ENCODE assay signal across 22 mouse cellular contexts in the genomic region with DNA sequence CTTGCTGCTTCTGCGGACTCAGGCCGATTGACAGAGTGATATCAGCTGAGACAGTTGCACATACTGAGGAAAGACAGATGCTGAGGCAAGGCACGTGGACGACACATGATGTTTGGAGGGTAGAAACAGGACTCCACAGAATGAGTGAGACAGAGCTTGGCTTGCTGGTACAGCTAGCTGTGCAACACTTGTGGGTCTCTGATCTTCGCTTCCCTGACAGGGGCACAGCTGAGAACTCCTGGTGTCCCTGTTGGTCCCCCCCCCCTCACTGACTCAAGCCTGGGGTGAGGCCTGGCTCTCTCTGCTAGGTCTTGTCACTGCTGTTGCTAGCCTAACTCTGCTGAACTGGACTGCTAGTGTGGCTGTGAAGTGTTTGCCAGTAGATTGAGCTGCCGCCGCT. TPM values are rescaled to one million over a fixed set of nuclear protein-coding genes. Genes with fewer than 3 reads are reported as not detected.
DNase-seq lines count a peak whose midpoint lies in the region; ATAC-seq and TF ChIP-seq lines count a peak whose summit lies in the region.
"Had no signal": no experiment of that assay in that cellular context is flagged by ENCODE, and none has a peak within 500 bp of the region (broad histone marks: within the 10 kb centered on the region; RNA-seq: fewer than 3 reads in every experiment).

No protein-coding gene starts in this region.

- no peaks in the 10 kb centered on the region for H3K27me3 ChIP-seq in forebrain, embryonic 13.5 days
- H3K27me3 ChIP-seq in forebrain, postnatal 0 days (ENCODE audit: insufficient read depth, low read length): no peaks in the 10 kb centered on the region
- no peaks in the 10 kb centered on the region for H3K27me3 ChIP-seq in midbrain, embryonic 16.5 days (ENCODE audit: control insufficient read depth, insufficient read depth, low read depth, low read length)
- no peaks in the 10 kb centered on the region for H3K27me3 ChIP-seq in midbrain, embryonic 10.5 days (ENCODE audit: low read depth, poor library complexity, severe bottlenecking)
- H3K27me3 ChIP-seq: CH12.LX; embryonic facial prominence, embryonic 12.5 days; Patski had no signal

- peak; percentile 5 for DNase-seq in adrenal gland, postnatal 14 days
- DNase-seq in adrenal gland, adult 8-10 months: no peak
- no peak for DNase-seq in forebrain, postnatal 0 days
- DNase-seq in midbrain, embryonic 10.5 days (ENCODE audit: low spot score): no peak
- DNase-seq: adrenal gland, postnatal 10 days; adrenal gland, postnatal 36 days; B cell, adult 2 months; cerebellum, adult 11-12 months; cerebellum, adult 2 months; cerebellum, adult 9-10 months; cerebellum, postnatal 10 days; cerebellum, postnatal 25 days had no signal

- no peak overlapping the region for H3K4me2 ChIP-seq in forebrain, embryonic 13.5 days
- no peak overlapping the region for H3K4me2 ChIP-seq in forebrain, postnatal 0 days (ENCODE audit: low read depth)
- H3K4me2 ChIP-seq in midbrain, embryonic 16.5 days (ENCODE audit: low read length): no peak overlapping the region
- H3K4me2 ChIP-seq: embryonic facial prominence, embryonic 12.5 days had no signal

- peak overlapping the region; percentile 40; the same call in 1 of the 2 replicates for H3K27ac ChIP-seq in forebrain, embryonic 13.5 days
- no peak overlapping the region for H3K27ac ChIP-seq in forebrain, postnatal 0 days (ENCODE audit: low read depth, low read length)
- H3K27ac ChIP-seq in midbrain, embryonic 16.5 days (ENCODE audit: low read length): no peak overlapping the region
- no peak overlapping the region for H3K27ac ChIP-seq in midbrain, embryonic 10.5 days (replicated peaks)
- H3K27ac ChIP-seq: embryonic facial prominence, embryonic 10.5 days; embryonic facial prominence, embryonic 12.5 days had no signal

- no peaks in the 10 kb centered on the region for H3K9me3 ChIP-seq in forebrain, embryonic 13.5 days (replicated peaks)
- no peaks in the 10 kb centered on the region for H3K9me3 ChIP-seq in forebrain, postnatal 0 days (ENCODE audit: low read length)
- H3K9me3 ChIP-seq in midbrain, embryonic 16.5 days (replicated peaks; ENCODE audit: control insufficient read depth, low read length, poor library complexity, severe bottlenecking): no peaks in the 10 kb centered on the region
- H3K9me3 ChIP-seq in midbrain, embryonic 10.5 days (replicated peaks): no peaks in the 10 kb centered on the region
- H3K9me3 ChIP-seq: embryonic facial prominence, embryonic 10.5 days; embryonic facial prominence, embryonic 12.5 days had no signal

- no peak overlapping the region for H3K9ac ChIP-seq in forebrain, embryonic 13.5 days
- H3K9ac ChIP-seq in forebrain, postnatal 0 days: no peak overlapping the region
- no peak overlapping the region for H3K9ac ChIP-seq in midbrain, embryonic 16.5 days (ENCODE audit: low read depth, low read length)
- H3K9ac ChIP-seq: embryonic facial prominence, embryonic 12.5 days had no signal

- no peak for ATAC-seq in forebrain, embryonic 13.5 days
- ATAC-seq in forebrain, postnatal 0 days: no peak
- ATAC-seq in midbrain, embryonic 16.5 days: peak; percentile 22; the same call in 1 of the 2 replicates
- ATAC-seq: activated CD4-positive, CD25-positive, alpha-beta regulatory T cell, adult 4 months; CD4-positive, CD25-positive, alpha-beta regulatory T cell, adult 4 months; forebrain, embryonic 16.5 days; Patski had no signal

- 74% methylated on average over 7 of the region's 7 CpGs for WGBS in forebrain, embryonic 13.5 days
- WGBS in forebrain, postnatal 0 days: 65% methylated on average over 7 of the region's 7 CpGs
- 77% methylated on average over 7 of the region's 7 CpGs for WGBS in midbrain, embryonic 16.5 days
- WGBS in midbrain, embryonic 10.5 days: 90% methylated on average over 7 of the region's 7 CpGs

- peaks cover 56% of the 10 kb centered on the region for H3K36me3 ChIP-seq in forebrain, embryonic 13.5 days (ENCODE audit: poor library complexity, severe bottlenecking)
- 0 out of 2 replicates have a peak, but pooled peaks cover 3% of the 10 kb centered on the region for H3K36me3 ChIP-seq in forebrain, postnatal 0 days (ENCODE audit: insufficient read depth)
- H3K36me3 ChIP-seq in midbrain, embryonic 16.5 days (ENCODE audit: control insufficient read depth, insufficient read depth, low read length): 0 out of 2 replicates have a peak, but pooled peaks cover 2% of the 10 kb centered on the region
- peaks cover 93% of the 10 kb centered on the region for H3K36me3 ChIP-seq in midbrain, embryonic 10.5 days
- H3K36me3 ChIP-seq: G1E had no signal

- no peak for TF ChIP-seq CTCF in forebrain, postnatal 0 days (IDR thresholded peaks at IDR 0.05; ENCODE audit: low read depth)

- H3K4me3 ChIP-seq in forebrain, embryonic 13.5 days: no peak overlapping the region
- H3K4me3 ChIP-seq in forebrain, postnatal 0 days (ENCODE audit: low read depth, low read length): no peak overlapping the region
- H3K4me3 ChIP-seq in midbrain, embryonic 16.5 days (ENCODE audit: low read depth, low read length): no peak overlapping the region
- H3K4me3 ChIP-seq in midbrain, embryonic 10.5 days: no peak overlapping the region
- H3K4me3 ChIP-seq: embryonic facial prominence, embryonic 10.5 days; embryonic facial prominence, embryonic 12.5 days had no signal

- peaks cover 42% of the 10 kb centered on the region for H3K4me1 ChIP-seq in forebrain, embryonic 13.5 days
- peaks cover 14% of the 10 kb centered on the region for H3K4me1 ChIP-seq in forebrain, postnatal 0 days (ENCODE audit: insufficient read depth)
- peaks cover 32% of the 10 kb centered on the region for H3K4me1 ChIP-seq in midbrain, embryonic 16.5 days (ENCODE audit: control insufficient read depth, insufficient read depth, low read length)
- peaks cover 19% of the 10 kb centered on the region; the same call in 1 of the 2 replicates for H3K4me1 ChIP-seq in midbrain, embryonic 10.5 days

RNA-seq across cellular contexts. Expression of a gene that starts 18.7 kb away (rescaled TPM):
- total RNA-seq in adrenal gland, postnatal 14 days (2021): 46.8 and 48.8 TPM in 2 replicates
- 10 to 100 TPM; 43.7 to 73.9 (median 58.2) TPM for total RNA-seq in adrenal gland, adult 8-10 months (2022)
- 23.1 and 24.6 TPM in 2 replicates for polyA plus RNA-seq in forebrain, embryonic 13.5 days (2015; fragmentation: Nextera tagmentation; extraction: Ambion mirVana)
- total RNA-seq in forebrain, postnatal 0 days (2014; rRNA removed): 33.2 and 48.4 TPM in 2 replicates
- 4.4 and 6.2 TPM in 2 replicates for polyA plus RNA-seq in forebrain, postnatal 0 days (2015; fragmentation: Nextera tagmentation; extraction: Ambion mirVana)
- polyA plus RNA-seq in midbrain, embryonic 16.5 days (2015; fragmentation: Nextera tagmentation; extraction: Ambion mirVana): 9.9 and 15.5 TPM in 2 replicates
- 13.9 and 15.7 TPM in 2 replicates for polyA plus RNA-seq in midbrain, embryonic 10.5 days (2016; fragmentation: Nextera tagmentation; extraction: Ambion mirVana)
- total RNA-seq: CH12.LX had no signal
- polyA plus RNA-seq: CD4-positive, CD25-positive, alpha-beta regulatory T cell, adult 4 months; G1E had no signal
